Comparison of ENCODE assay signal across 10 mouse cellular contexts in the genomic region with DNA sequence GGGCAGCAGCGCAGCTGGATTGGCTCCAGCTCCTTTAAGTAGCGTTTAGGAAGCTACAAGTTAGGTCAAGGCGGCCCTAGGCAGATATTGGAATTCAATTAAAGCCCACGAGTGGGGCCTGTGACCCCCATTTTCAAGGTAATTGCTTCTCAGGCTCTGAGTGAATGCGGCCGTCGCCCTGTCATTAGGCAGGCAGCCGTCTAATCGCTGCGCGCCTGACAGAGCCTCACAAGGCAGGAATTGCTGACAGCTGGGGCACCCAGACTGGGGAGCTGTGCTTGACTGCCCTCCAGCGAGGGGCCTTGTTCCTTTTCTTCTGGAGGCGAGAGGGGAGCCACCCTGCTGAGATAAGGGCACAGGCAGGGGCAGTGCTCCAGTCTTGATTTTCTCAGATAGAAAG. TPM values are rescaled to one million over a fixed set of nuclear protein-coding genes. Genes with fewer than 3 reads are reported as not detected.
DNase-seq lines count a peak whose midpoint lies in the region; ATAC-seq and TF ChIP-seq lines count a peak whose summit lies in the region.
"Had no signal": no experiment of that assay in that cellular context is flagged by ENCODE, and none has a peak within 500 bp of the region (broad histone marks: within the 10 kb centered on the region; RNA-seq: fewer than 3 reads in every experiment).

No protein-coding gene starts in this region.

- H3K9me3 ChIP-seq in liver, embryonic 14.5 days (ENCODE audit: control insufficient read depth, low read length), result no peaks in the 10 kb centered on the region
- no peaks in the 10 kb centered on the region for H3K9me3 ChIP-seq in embryonic facial prominence, embryonic 11.5 days (replicated peaks; ENCODE audit: control insufficient read depth, low read length)
- no peaks in the 10 kb centered on the region for H3K9me3 ChIP-seq in hindbrain, embryonic 10.5 days
- H3K9me3 ChIP-seq in neural tube, embryonic 11.5 days (ENCODE audit: control insufficient read depth, low read length), result no peaks in the 10 kb centered on the region
- H3K9me3 ChIP-seq: liver, embryonic 13.5 days had no signal

- H3K4me2 ChIP-seq in liver, embryonic 14.5 days (ENCODE audit: low read depth), result no peak overlapping the region
- no peak overlapping the region for H3K4me2 ChIP-seq in embryonic facial prominence, embryonic 11.5 days (ENCODE audit: low read depth, low read length)
- no peak overlapping the region for H3K4me2 ChIP-seq in neural tube, embryonic 11.5 days (ENCODE audit: low read depth)
- H3K4me2 ChIP-seq: heart, embryonic 11.5 days; liver, embryonic 13.5 days had no signal

- no peak overlapping the region for H3K27ac ChIP-seq in liver, embryonic 14.5 days
- H3K27ac ChIP-seq in embryonic facial prominence, embryonic 11.5 days (replicated peaks; ENCODE audit: low read depth, low read length), result no peak overlapping the region
- peak overlapping the region; percentile 62; the same call in 1 of the 2 replicates for H3K27ac ChIP-seq in hindbrain, embryonic 10.5 days
- no peak overlapping the region for H3K27ac ChIP-seq in neural tube, embryonic 11.5 days (ENCODE audit: low read depth, low read length)
- H3K27ac ChIP-seq: liver, embryonic 13.5 days had no signal

- no peak for TF ChIP-seq EP300 in liver, embryonic 14.5 days (IDR thresholded peaks at IDR 0.05; ENCODE audit: low read depth)

- peak; percentile 17 for TF ChIP-seq CTCF in liver, embryonic 14.5 days (IDR thresholded peaks at IDR 0.05; ENCODE audit: low read depth)

- WGBS in liver, embryonic 14.5 days (ENCODE audit: insufficient replicate concordance), result 58% methylated on average over 13 of the region's 13 CpGs
- 22% methylated on average over 13 of the region's 13 CpGs for WGBS in embryonic facial prominence, embryonic 11.5 days
- 21% methylated on average over 13 of the region's 13 CpGs for WGBS in hindbrain, embryonic 10.5 days
- 21% methylated on average over 13 of the region's 13 CpGs for WGBS in neural tube, embryonic 11.5 days

- 0 out of 4 replicates have a peak, but pooled peaks cover 0 to 5% of the 10 kb centered on the region in 2 experiments for H3K4me1 ChIP-seq in liver, embryonic 14.5 days (replicated peaks; ENCODE audit: control insufficient read depth in 2 of 2, insufficient read depth in 2 of 2, low read length in 1 of 2)
- H3K4me1 ChIP-seq in embryonic facial prominence, embryonic 11.5 days (ENCODE audit: control insufficient read depth, insufficient read depth, low read length), result peaks cover 3% of the 10 kb centered on the region
- peaks cover 88% of the 10 kb centered on the region for H3K4me1 ChIP-seq in hindbrain, embryonic 10.5 days (replicated peaks)
- peaks cover 28% of the 10 kb centered on the region for H3K4me1 ChIP-seq in neural tube, embryonic 11.5 days (ENCODE audit: control insufficient read depth, insufficient read depth, low read length)

- no peaks in the 10 kb centered on the region; the same call in 1 of the 2 replicates for H3K36me3 ChIP-seq in liver, embryonic 14.5 days (replicated peaks; ENCODE audit: control insufficient read depth, insufficient read depth, low read depth)
- H3K36me3 ChIP-seq in embryonic facial prominence, embryonic 11.5 days (replicated peaks; ENCODE audit: control insufficient read depth, insufficient read depth, low read depth, low read length), result peaks cover 38% of the 10 kb centered on the region
- H3K36me3 ChIP-seq in hindbrain, embryonic 10.5 days, result peaks cover 92% of the 10 kb centered on the region
- peaks cover 24% of the 10 kb centered on the region for H3K36me3 ChIP-seq in neural tube, embryonic 11.5 days (ENCODE audit: control insufficient read depth, insufficient read depth, low read length)

- no peak for ATAC-seq in liver, embryonic 14.5 days (ENCODE audit: insufficient read depth)
- ATAC-seq in embryonic facial prominence, embryonic 11.5 days (replicated peaks; ENCODE audit: insufficient number of reproducible peaks, low FRiP score, low TSS enrichment, low read depth), result no peak; the same call in 1 of the 2 replicates
- ATAC-seq in neural tube, embryonic 11.5 days (ENCODE audit: insufficient read depth, low FRiP score, low TSS enrichment), result no peak

- no peak overlapping the region for H3K9ac ChIP-seq in liver, embryonic 14.5 days (replicated peaks)
- H3K9ac ChIP-seq in embryonic facial prominence, embryonic 11.5 days (replicated peaks; ENCODE audit: low read length), result no peak overlapping the region
- H3K9ac ChIP-seq in neural tube, embryonic 11.5 days (ENCODE audit: low read length), result no peak overlapping the region
- H3K9ac ChIP-seq: liver, embryonic 13.5 days had no signal

- no peak for DNase-seq in liver, embryonic 14.5 days (ENCODE audit: low read depth in 3 of 3, low spot score in 3 of 3)
- DNase-seq in liver, result no peak
- peak; percentile 63 for DNase-seq in embryonic facial prominence, embryonic 11.5 days (ENCODE audit: low spot score)
- DNase-seq in hindbrain, embryonic 10.5 days (ENCODE audit: low spot score), result peak; percentile 64
- peak; percentile 70 for DNase-seq in neural tube, embryonic 11.5 days (ENCODE audit: low spot score)
- DNase-seq in cerebellum, postnatal 25 days, result no peak
- no peak for DNase-seq in heart, adult 8-10 months (ENCODE audit: low spot score)
- DNase-seq in thymus, postnatal 0 days (ENCODE audit: low spot score), result no peak
- DNase-seq: liver, embryonic 13.5 days had no signal

- H3K4me3 ChIP-seq in liver, embryonic 14.5 days (ENCODE audit: insufficient read depth in 1 of 2, low read depth in 2 of 2, low read length in 2 of 2), result no peak overlapping the region
- no peak overlapping the region for H3K4me3 ChIP-seq in embryonic facial prominence, embryonic 11.5 days (ENCODE audit: low read depth, low read length)
- no peak overlapping the region for H3K4me3 ChIP-seq in hindbrain, embryonic 10.5 days
- H3K4me3 ChIP-seq in neural tube, embryonic 11.5 days (ENCODE audit: low read depth, low read length), result no peak overlapping the region
- H3K4me3 ChIP-seq: liver, embryonic 13.5 days had no signal

- no peaks in the 10 kb centered on the region for H3K27me3 ChIP-seq in liver, embryonic 14.5 days (ENCODE audit: control insufficient read depth, insufficient read depth, low read length)
- no peaks in the 10 kb centered on the region for H3K27me3 ChIP-seq in embryonic facial prominence, embryonic 11.5 days (ENCODE audit: control insufficient read depth, insufficient read depth, low read length)
- H3K27me3 ChIP-seq in hindbrain, embryonic 10.5 days (ENCODE audit: insufficient read depth, poor library complexity, severe bottlenecking), result peaks cover 48% of the 10 kb centered on the region
- H3K27me3 ChIP-seq in neural tube, embryonic 11.5 days (ENCODE audit: control insufficient read depth, insufficient read depth, low read length), result no peaks in the 10 kb centered on the region
- H3K27me3 ChIP-seq: liver, embryonic 13.5 days had no signal

RNA-seq across cellular contexts. Expression of a gene that starts 24.3 kb away (rescaled TPM):
- 4.6 and 4.7 TPM in 2 replicates for polyA plus RNA-seq in liver, embryonic 14.5 days (2012; rRNA removed)
- 2.7 and 2.9 TPM in 2 replicates for polyA plus RNA-seq in liver, embryonic 14.5 days (2014; fragmentation: Nextera tagmentation; extraction: Ambion mirVana)
- 31.4 and 37.7 TPM in 2 replicates for polyA plus RNA-seq in embryonic facial prominence, embryonic 11.5 days (2014; fragmentation: Nextera tagmentation; extraction: Ambion mirVana)
- polyA plus RNA-seq in hindbrain, embryonic 10.5 days (2016; fragmentation: Nextera tagmentation; extraction: Ambion mirVana), result 47.4 and 56.0 TPM in 2 replicates
- polyA plus RNA-seq in neural tube, embryonic 11.5 days (2014; fragmentation: Nextera tagmentation; extraction: Ambion mirVana), result 42.4 and 43.6 TPM in 2 replicates
- total RNA-seq in heart, adult 8-10 months (2022), result 10 to 100 TPM in 3 of 4 experiments, 1 to 10 TPM in 1; 9.7 to 16.2 (median 14.0) TPM
- 40.3 and 42.6 TPM in 2 replicates for polyA plus RNA-seq in thymus, postnatal 0 days (2015; fragmentation: Nextera tagmentation; extraction: Ambion mirVana)

Comparison
In these comparisons a context has a peak if more than half of its experiments do, and no peak if none do; other contexts are left out.
1. DNase-seq: peak in embryonic facial prominence, embryonic 11.5 days (single experiment), hindbrain, embryonic 10.5 days (single experiment) and neural tube, embryonic 11.5 days (single experiment); none in liver, embryonic 14.5 days (0 of 3), liver (single experiment), cerebellum, postnatal 25 days (0 of 2), heart, adult 8-10 months (single experiment) and thymus, postnatal 0 days (single experiment).